31 mouse cellular contexts compared by ENCODE assay signal in the genomic region with DNA sequence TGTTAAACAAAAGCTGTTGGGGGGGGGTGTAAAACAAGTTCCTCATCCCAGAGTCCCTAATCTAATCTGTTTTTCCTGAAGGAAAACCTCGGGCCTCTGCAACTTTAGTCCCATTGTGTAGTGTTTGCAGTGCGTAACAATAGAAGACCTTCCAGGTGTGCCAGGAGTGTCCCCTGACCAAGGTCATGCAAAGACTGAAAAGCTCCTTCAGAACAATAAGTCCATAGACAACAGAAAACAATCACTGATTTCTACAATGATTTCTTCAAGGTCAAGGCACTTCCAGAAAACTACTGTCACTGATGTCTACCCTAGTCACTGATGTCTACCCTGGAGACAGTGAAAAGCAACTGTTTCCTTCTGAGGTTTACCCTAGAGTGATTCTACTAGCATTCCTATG. TPM values are rescaled to one million over a fixed set of nuclear protein-coding genes. Genes with fewer than 3 reads are reported as not detected.
DNase-seq lines count a peak whose midpoint lies in the region; ATAC-seq and TF ChIP-seq lines count a peak whose summit lies in the region.
"Had no signal": no experiment of that assay in that cellular context is flagged by ENCODE, and none has a peak within 500 bp of the region (broad histone marks: within the 10 kb centered on the region; RNA-seq: fewer than 3 reads in every experiment).

No protein-coding gene starts in this region.

- H3K4me2 ChIP-seq in kidney, embryonic 14.5 days (replicated peaks; ENCODE audit: low read depth, low read length): no peak overlapping the region
- no peak overlapping the region for H3K4me2 ChIP-seq in kidney, postnatal 0 days (ENCODE audit: low read length)
- H3K4me2 ChIP-seq: embryonic facial prominence, embryonic 13.5 days; forebrain, embryonic 12.5 days; forebrain, embryonic 15.5 days; heart, embryonic 12.5 days; heart, embryonic 15.5 days; hindbrain, embryonic 13.5 days had no signal

- H3K9me3 ChIP-seq in kidney, embryonic 14.5 days (ENCODE audit: control insufficient read depth, low read length): no peaks in the 10 kb centered on the region
- H3K9me3 ChIP-seq in kidney, postnatal 0 days (replicated peaks; ENCODE audit: low read length): no peaks in the 10 kb centered on the region
- H3K9me3 ChIP-seq: embryonic facial prominence, embryonic 10.5 days; embryonic facial prominence, embryonic 13.5 days; forebrain, embryonic 12.5 days; forebrain, embryonic 15.5 days; heart, embryonic 12.5 days; heart, embryonic 15.5 days; hindbrain, embryonic 10.5 days; hindbrain, embryonic 13.5 days had no signal

- H3K4me1 ChIP-seq in kidney, embryonic 14.5 days (ENCODE audit: control insufficient read depth, insufficient read depth, low read length): no peaks in the 10 kb centered on the region
- H3K4me1 ChIP-seq in kidney, postnatal 0 days (replicated peaks; ENCODE audit: insufficient read depth, low read length): no peaks in the 10 kb centered on the region
- H3K4me1 ChIP-seq: embryonic facial prominence, embryonic 10.5 days; embryonic facial prominence, embryonic 13.5 days; forebrain, embryonic 12.5 days; forebrain, embryonic 15.5 days; heart, embryonic 15.5 days; hindbrain, embryonic 10.5 days; hindbrain, embryonic 13.5 days had no signal

- TF ChIP-seq CTCF in kidney, postnatal 0 days (IDR thresholded peaks at IDR 0.05; ENCODE audit: low read depth): no peak

- ATAC-seq in kidney, embryonic 14.5 days (ENCODE audit: low FRiP score, low TSS enrichment): no peak
- ATAC-seq in kidney, postnatal 0 days (replicated peaks; ENCODE audit: low FRiP score, low read depth): no peak
- no peak for ATAC-seq in CD4-positive, CD25-positive, alpha-beta regulatory T cell, adult 4 months
- ATAC-seq: forebrain, embryonic 15.5 days; hindbrain, embryonic 16.5 days had no signal

- WGBS in kidney, embryonic 14.5 days: 62% methylated on average over 2 of the region's 2 CpGs
- WGBS in kidney, postnatal 0 days: 56% methylated on average over 2 of the region's 2 CpGs

- DNase-seq in kidney, postnatal 10 days: no peak
- DNase-seq in kidney, postnatal 0 days (ENCODE audit: low spot score): no peak
- no peak for DNase-seq in kidney, postnatal 25 days
- DNase-seq in ES-CJ7 (ENCODE audit: low read depth, low spot score): peak; percentile 89
- DNase-seq in ZHBTc4 (ENCODE audit: low read depth, low spot score): peak; percentile 85
- DNase-seq in cerebellum, postnatal 4 days (ENCODE audit: low spot score in 2 of 2): no peak
- DNase-seq: adrenal gland, adult 2 months; adrenal gland, postnatal 14 days; cerebellum, adult 11 months; cerebellum, adult 2 months; cerebellum, adult 9-11 months; cerebellum, postnatal 25 days; embryo, embryonic 11 days; gastrocnemius, postnatal 25 days; heart, adult 18-20 months; heart, postnatal 10 days; heart, postnatal 36 days had no signal

- H3K4me3 ChIP-seq in kidney, embryonic 14.5 days (ENCODE audit: low read length): no peak overlapping the region
- H3K4me3 ChIP-seq in kidney, postnatal 0 days (replicated peaks; ENCODE audit: low read depth, low read length): no peak overlapping the region
- H3K4me3 ChIP-seq: embryonic facial prominence, embryonic 10.5 days; embryonic facial prominence, embryonic 13.5 days; erythroblast, embryonic 14.5 days; forebrain, embryonic 12.5 days; forebrain, embryonic 15.5 days; heart, embryonic 12.5 days; heart, embryonic 15.5 days; hindbrain, embryonic 10.5 days; hindbrain, embryonic 13.5 days had no signal

- no peaks in the 10 kb centered on the region for H3K27me3 ChIP-seq in kidney, embryonic 14.5 days (ENCODE audit: control insufficient read depth, insufficient read depth, low read length)
- no peaks in the 10 kb centered on the region for H3K27me3 ChIP-seq in kidney, postnatal 0 days (ENCODE audit: insufficient read depth, low read length)
- H3K27me3 ChIP-seq: CH12.LX; embryonic facial prominence, embryonic 13.5 days; forebrain, embryonic 12.5 days; forebrain, embryonic 15.5 days; heart, embryonic 12.5 days; heart, embryonic 15.5 days; hindbrain, embryonic 13.5 days had no signal

- no peaks in the 10 kb centered on the region; the same call in 1 of the 2 replicates for H3K36me3 ChIP-seq in kidney, embryonic 14.5 days (ENCODE audit: control insufficient read depth, insufficient read depth, low read length)
- no peaks in the 10 kb centered on the region for H3K36me3 ChIP-seq in kidney, postnatal 0 days (ENCODE audit: insufficient read depth, low read length)

- peak overlapping the region; percentile 30; the same call in 1 of the 2 replicates for H3K27ac ChIP-seq in kidney, embryonic 14.5 days (ENCODE audit: low read depth, low read length)
- H3K27ac ChIP-seq in kidney, postnatal 0 days: peak overlapping the region; percentile 11; the same call in 1 of the 2 replicates
- H3K27ac ChIP-seq: embryonic facial prominence, embryonic 10.5 days; embryonic facial prominence, embryonic 13.5 days; forebrain, embryonic 12.5 days; forebrain, embryonic 15.5 days; heart, embryonic 15.5 days; hindbrain, embryonic 10.5 days; hindbrain, embryonic 13.5 days had no signal

- no peak overlapping the region for H3K9ac ChIP-seq in kidney, embryonic 14.5 days (ENCODE audit: low read depth, low read length)
- H3K9ac ChIP-seq in kidney, postnatal 0 days (ENCODE audit: low read depth, low read length): no peak overlapping the region
- H3K9ac ChIP-seq: embryonic facial prominence, embryonic 13.5 days; forebrain, embryonic 12.5 days; forebrain, embryonic 15.5 days; heart, embryonic 12.5 days; heart, embryonic 15.5 days; hindbrain, embryonic 13.5 days had no signal

RNA-seq across cellular contexts. Expression of a gene that starts 33.3 kb away (rescaled TPM):
- 18.9 and 30.5 TPM in 2 replicates for polyA plus RNA-seq in kidney, embryonic 14.5 days (2014; fragmentation: Nextera tagmentation; extraction: Ambion mirVana)
- 16.5 and 20.1 TPM in 2 replicates for polyA plus RNA-seq in kidney, postnatal 0 days (2015; fragmentation: Nextera tagmentation; extraction: Ambion mirVana)
- polyA plus RNA-seq in CD4-positive, CD25-positive, alpha-beta regulatory T cell, adult 4 months (2017; shearing (Covaris generic)): 1 to 10 TPM; 6.2 to 7.8 TPM

RNA-seq across cellular contexts. Expression of a gene that starts 54.4 kb away (rescaled TPM):
- polyA plus RNA-seq in kidney, embryonic 14.5 days (2014; fragmentation: Nextera tagmentation; extraction: Ambion mirVana): 0.53 and 0.76 TPM in 2 replicates
- not detected in 2 replicates for polyA plus RNA-seq in kidney, postnatal 0 days (2015; fragmentation: Nextera tagmentation; extraction: Ambion mirVana)
- not detected for polyA plus RNA-seq in CD4-positive, CD25-positive, alpha-beta regulatory T cell, adult 4 months (2017; shearing (Covaris generic))
- polyA plus RNA-seq: embryonic facial prominence, embryonic 10.5 days; embryonic facial prominence, embryonic 13.5 days; gonadal fat pad, adult 2 months; hindbrain, embryonic 10.5 days had no signal

Comparison
In these comparisons a context has a peak if more than half of its experiments do, and no peak if none do; other contexts are left out.
1. DNase-seq: peak in ES-CJ7 (single experiment) and ZHBTc4 (single experiment); none in kidney, postnatal 10 days (single experiment), kidney, postnatal 0 days (single experiment), kidney, postnatal 25 days (0 of 2) and cerebellum, postnatal 4 days (0 of 2).